Mouse (Mus musculus) urinary bladder, postnatal 10 days (tissue): ENCODE data around the gene Cysrt1.

Experiments
- DNase-seq: peaks from one replicate; pipeline ENCODE4 v3.0.0; 2022; ENCODE audit warnings: low spot score

The Cysrt1 gene

DNA sequence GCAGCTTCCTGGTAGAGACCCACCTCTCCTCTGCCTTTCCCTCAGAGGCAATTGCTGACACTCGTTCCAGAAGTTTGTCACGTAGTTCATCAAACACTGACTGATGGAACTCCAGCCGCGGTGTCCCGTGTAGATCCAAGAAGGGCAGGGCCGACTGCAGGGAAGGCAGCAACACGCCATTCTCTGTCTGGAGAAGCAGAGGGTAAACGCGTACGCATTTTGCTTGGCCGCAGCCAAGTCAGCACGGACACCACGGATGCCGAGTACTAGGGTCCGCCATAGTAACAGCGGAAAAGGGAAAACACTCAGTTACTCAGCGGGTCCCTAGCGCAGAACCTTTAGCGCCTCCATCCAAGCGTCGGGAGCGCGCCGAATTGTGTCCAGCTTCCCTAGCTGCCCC lies 31.6 kb downstream of the Cysrt1 start:
- DNase-seq: no peak

DNA sequence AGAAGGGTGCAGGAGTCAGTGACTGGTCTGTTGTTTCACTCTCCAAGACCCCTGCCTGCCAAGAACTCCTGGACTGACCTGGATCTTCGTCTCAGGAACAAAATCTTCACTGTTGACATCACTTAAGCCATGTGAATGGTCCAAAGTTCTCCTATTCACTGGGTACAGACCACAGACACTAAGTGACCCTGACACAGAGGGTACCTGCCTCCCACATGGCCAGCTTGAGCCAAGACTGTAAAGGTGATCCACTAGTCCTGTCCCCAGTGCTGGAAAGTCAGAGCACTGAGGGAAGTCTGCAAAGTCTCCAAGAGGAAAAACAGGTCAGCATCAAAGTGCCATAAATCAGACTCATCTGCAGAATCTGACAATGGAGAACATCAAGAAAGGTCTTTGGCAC lies 34.7 kb downstream of the Cysrt1 start:
- DNase-seq: no peak

DNA sequence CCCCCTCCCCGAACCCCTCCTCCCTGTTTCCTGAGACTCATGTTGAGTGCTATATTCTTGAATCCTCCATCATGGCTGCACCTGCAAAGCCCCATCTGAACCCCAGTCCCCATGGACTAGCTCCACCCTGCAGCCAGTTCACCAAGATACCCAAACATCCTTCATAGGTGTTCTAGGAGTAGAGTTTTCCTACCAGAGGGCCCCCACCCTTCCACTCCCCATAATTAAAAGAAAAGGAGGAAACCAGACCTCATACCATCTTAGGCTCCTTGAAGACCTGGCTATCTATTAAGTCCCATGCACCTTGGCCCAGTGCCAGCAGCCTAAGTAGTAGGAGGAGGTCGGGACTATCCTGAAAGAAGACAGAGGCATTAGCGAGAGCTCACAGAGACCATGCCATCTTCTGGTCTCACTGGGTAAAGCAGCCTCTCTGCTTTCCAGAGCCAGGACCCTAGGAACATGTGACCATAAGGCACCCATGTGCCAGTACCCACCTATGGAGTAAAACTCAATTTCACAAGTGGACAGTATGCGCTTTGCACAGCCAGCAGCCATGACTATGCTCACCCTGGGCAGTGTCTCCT lies 38.5 kb downstream of the Cysrt1 start:
- DNase-seq: no peak

DNA sequence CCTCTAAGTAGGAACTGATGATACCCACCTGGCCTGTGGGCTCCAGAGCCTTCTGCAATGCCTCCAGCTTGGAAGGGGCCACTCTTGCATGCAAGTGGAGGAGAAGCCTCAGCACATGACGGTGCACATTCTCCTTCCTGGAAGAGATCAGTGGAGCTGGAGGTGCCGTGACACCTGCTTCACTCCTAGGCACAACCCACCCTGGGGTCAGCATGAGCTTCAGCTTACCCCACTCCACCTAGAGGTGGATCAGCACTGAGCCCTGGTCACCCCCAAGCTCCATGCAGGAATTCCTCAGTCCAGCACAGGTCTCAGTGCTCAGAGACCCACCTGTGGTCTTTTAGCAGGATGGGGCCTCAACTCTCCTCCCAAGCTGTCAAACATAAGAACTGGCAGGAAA lies 41.6 kb downstream of the Cysrt1 start:
- DNase-seq: no peak

DNA sequence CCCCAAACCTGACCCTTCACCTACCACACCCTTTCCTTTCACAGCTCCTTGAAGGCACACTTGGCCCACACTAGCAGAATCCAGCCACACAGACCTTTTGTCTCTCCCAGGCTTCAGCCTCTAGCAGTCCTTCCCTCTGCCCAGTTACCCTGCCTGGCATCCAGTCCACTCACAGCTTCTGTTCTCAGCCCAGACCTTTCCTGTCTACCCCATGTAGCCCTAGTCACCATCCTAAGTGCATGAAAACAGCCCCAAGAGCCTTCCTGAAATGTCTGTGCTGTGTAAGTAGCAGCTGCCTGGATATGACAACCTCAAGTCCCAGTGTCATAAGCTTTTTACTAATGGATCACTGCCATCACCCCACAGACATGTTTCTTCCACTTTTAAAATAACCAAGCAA lies 44.3 kb downstream of the Cysrt1 start:
- no peak for DNase-seq

DNA sequence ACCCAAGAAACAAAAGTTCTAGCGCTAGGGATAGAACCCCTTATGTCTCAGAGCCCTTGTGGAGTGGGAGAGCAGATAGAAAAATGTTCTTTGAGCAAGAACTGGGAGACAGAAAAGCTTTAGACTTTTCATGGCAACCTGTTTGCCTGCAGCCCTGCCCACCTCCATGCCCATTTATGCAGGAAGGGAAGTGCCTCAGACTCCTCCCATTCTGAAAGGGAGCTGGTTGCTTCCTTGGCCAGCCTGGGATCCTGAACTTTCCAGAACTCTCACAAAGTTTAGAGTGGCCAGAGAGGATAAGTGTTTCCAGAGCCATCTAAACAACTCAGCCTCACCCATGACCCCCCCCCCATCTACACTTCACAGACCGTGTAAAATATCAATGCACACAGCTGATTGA lies 45.1 kb downstream of the Cysrt1 start:
- no peak for DNase-seq

DNA sequence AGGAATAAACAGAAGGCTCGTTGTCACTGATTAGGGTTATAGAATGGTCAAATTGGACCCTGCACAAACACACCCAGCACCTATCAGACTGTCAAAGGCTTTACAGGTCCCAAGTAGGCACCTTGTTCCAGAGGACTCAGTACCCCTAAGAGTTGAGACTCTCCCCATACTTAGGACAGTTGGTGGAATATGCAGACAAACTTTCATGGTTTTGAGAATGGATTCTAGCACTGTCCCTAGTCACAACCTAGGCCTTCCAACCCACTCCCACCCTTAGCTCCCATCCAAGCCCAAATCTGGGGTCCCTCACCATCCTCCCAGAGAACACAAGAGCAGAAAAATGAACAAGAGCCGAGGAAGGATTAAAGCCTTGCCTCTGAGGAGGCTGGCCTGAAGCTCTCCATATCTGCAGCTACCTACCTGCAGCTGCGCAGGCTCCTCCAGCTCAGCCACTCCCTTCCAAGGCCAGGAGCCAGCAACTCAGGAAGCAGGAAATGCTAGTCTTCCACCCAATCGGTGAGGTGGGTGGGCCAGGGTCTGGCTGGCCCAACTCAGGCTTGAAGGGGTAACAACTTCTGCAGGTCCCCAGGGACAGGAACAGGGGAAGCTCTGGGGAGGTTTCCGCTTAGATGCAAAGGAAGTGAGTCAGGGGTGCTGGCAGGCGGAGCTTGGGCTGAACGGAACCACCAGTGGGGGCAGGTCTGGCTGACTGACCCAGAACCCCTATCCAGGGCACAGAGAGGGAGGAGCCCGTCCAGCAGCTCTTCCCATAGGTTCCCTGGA lies 45.9 kb downstream of the Cysrt1 start, which contains the start of gene Tor4a:
Gene Tor4a (minus strand): TSS at position 715 of the 783 bp plus-strand sequence.
- DNase-seq: no peak

DNA sequence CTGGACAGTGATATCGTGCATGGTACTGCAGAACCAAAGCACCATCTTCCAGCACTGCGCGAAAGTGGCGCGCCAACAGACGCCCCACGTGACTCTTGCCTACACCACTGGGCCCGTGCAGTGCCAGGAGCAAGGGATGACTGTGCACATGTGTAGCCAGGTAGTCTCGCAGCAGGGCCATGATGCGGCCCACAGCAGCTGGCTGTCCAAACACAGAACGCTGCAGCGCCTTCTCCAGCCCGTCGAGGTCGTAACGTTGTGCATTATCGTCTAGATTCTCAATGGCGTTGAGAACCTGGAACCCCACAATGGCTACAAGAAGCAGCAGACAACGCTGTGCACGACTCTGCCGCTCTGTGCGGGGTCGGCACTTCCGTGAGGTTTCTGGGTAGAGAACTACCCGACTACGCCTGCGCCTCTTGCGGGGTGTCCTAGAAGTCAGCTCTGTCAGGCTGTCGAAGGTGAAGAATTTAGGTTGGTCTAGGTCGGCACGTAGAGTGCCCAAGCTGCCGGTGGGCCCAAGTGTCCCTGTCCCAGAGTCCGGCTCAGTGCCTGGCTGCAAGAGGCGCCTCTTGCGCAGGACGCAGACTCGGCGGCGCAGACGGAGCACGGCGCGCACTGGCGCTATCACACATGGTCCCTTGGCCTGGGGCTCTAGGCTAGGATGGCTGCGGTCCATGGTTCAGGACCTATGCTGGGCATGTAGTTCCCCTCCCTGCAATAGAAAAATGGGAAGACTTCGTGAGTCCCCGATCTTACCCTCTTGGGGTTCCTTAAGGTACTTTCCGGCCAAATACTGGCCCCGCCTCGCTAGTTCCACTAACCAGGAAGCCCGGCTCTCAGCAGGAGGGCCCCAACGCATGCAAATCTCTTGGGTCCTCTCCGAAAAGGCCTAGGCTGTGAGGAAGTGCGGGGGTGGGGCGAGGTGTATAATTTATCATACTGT lies 46.8 kb downstream of the Cysrt1 start:
- no peak for DNase-seq

DNA sequence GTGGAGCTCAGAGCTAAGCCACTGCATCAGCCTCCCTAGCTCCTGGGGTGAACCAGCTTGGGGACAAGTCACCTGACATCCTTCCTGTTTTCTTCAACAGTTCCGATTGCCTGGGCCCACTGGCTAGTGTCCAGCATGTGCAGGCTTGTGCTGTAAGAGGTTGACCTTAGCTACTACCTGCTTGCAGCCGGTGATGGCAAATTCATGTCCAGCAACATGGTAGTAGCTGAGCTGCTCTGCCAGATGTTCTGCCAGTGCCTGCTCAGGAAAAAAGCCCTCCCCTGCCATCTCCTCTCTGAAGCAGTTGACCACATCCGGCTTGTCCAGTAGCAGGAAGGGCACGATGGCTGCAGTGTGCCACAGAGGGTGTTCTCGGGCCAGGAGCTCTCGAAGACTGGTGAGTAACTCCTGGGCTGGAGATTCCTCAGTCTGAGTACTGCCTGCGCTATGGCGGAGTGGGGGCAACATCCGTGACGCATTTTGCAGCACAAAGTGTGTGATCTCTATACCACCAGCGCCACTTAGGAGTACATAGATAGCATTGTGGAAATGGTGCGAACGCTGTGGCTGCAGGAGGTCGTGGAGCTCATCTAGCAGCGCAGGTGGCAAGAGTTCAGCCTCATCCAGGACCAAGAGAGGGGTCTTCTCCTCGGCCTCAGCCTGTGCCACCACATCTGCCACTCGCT lies 47.6 kb downstream of the Cysrt1 start:
- DNase-seq: no peak

DNA sequence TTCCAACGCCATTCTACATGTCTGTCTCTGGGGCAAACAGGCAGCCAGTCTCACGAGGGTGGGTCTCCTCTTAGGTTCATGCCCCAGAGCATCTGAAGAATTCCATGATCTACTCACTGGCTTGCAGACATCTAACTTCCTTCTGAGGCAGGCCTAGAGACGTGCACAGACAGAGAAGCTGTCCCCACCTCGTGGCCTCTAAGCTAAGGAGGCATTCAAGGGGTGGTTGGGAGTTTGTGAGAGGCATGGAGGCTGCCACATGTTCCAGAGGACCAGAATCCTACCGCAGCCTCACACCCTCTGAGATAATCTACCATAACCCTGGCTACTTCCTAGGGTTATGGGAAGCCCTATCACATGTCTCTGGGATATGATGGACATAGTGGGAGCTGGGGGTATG lies 48.2 kb downstream of the Cysrt1 start:
- no peak for DNase-seq

DNA sequence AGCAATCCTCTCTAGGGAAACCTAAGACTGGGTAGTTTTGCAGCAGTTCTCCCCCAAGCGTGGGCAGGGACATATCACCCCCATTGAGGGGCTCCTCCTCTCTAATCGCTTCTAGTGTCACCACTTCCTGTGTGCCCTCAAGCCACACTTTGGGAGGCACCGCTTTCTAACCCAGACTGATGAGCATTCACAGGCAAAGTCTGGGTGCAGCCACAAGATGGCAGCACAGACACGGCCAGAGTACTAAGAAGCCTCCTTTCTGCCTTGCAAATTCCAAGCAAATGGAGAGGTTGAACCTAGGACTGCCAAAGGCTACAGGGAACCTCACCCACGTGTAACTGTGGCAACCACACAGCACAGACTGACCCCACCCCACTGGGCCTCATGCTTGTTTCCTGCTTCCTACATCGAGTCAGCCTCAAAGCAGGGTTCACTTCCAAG lies 48.9 kb downstream of the Cysrt1 start:
- DNase-seq: no peak
